Mouse (Mus musculus) E14TG2a.4 (cell line): ENCODE measurements around the gene Klf9.

ENCODE experiments used
- CTCF ChIP-seq: conservative IDR thresholded peaks from 2 replicates; pipeline ENCODE4 v1.5.1; 2014; ENCODE audit warnings: low read length
- NANOG ChIP-seq: IDR thresholded peaks from 2 replicates; pipeline ENCODE4 v1.6.1; 2014; ENCODE audit warnings: borderline replicate concordance, low read length, mixed read lengths
- POU5F1 ChIP-seq: IDR thresholded peaks from 2 replicates; pipeline ENCODE4 v1.6.1; 2014; ENCODE audit warnings: low read length, borderline replicate concordance

GRCm38 (mm10) chr19:23147026-23147966 lies 6.3 kb downstream of the Klf9 start:
- TF ChIP-seq CTCF = no peak
- 0 out of 2 replicates have a peak, but pooled peaks have one; percentile 27 for TF ChIP-seq NANOG
- no peak for TF ChIP-seq POU5F1
